Mouse (Mus musculus): Measurements from ENCODE around the gene Smap1.

The Smap1 gene

DNA sequence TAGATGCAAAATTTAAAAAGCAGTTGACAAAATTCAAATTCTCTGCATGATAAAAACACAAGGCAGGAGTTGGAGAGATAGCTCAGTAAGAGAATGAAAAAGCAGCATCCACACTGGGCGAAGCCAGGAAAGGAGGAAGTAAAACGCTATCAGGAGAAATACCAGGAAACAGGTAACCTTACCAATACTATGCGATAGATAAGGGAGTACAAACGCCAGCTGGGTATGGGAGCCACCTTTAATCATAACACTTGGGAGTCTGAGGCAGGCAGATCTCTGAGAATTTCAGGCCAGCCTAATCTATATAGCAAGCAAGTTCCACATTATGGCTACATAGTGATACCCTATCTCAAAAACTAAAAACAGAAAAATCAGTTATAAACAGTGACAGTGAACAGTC is 85.5 kb downstream of the Smap1 start:
- DNase-seq (ENCODE audit: low spot score in 2 of 2): no peak

DNA sequence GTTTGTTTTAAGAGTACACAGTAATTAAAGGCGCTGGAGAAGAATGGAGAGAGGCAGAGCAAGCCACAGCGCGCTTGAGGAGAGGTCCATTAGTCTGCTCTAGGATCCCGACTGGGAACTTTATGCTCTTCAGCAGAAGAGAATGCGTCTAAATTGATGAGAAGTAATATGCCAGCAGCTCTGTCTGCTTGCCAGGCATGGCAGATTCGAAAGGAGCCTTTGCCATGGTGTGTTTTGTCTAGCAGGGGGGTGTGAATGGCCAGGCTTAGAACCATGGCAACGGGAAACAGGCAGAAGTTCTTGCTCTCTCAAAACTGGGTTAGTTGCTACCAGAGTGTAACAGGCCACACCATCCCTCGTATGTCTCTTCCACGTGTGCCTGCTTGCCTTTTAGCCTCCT is 87.3 kb downstream of the Smap1 start:
- DNase-seq (ENCODE audit: low spot score in 2 of 2): no peak

DNA sequence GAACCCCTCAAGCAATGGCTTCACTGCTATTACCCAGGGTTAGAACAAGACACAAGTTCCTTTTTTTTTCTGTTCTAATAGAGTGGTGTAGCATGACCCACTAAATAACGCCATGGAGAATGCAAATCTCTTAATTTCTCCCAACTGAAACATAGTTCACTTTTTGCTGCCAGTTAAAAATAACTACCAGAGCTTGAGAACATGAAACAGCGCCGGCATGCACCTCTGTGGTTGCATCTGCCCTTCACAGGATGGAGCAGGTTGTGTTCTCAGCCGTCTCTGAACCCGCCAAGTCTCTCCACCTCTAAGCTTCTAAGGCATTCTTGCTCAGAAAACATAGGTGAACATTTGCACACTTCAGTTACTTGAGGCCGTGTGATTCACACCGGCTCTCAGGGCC is 87.9 kb downstream of the Smap1 start:
- no peak for DNase-seq (ENCODE audit: low spot score in 2 of 2)

DNA sequence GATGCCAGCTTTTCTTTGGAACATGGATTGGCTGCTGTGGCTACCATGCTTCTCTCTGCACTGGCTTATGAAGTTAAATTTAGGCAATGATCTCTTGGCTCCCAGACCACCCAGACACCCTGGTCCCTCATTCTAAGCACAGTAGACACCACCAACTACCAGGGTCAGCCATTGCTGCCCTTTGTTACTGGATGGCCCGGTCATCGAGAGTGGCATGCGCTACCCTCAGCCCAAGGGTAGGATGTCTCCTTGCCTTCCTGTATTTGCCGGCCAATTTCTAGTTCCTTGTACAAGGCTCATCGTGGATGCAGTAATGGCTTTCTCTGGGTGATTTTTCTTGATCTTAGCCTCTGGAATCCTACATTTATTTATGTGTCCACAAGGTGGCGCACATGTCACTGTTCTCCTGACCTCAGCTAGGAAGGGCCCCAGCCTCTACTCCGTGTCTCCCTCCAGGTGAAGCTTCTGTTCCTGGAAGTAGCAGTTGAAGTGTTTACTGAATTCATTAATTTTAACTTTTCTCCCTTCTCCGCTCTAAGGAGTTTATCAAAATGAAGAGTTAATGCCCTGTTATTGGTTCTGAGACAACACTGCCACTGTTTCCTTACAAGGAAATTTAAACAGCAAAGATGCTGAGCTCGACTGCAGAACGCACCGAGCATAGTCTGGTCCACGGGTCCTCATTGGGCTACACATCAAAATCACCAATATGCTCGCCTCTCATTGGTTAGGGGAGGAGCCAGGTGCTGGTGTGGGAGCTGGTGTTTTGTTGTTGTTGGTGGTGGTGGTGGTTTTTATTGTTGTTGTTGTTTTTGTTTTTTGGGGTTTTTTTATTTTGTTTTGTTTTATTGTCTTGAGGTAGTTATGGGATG is 95.0 kb downstream of the Smap1 start:
- DNase-seq (ENCODE audit: low spot score in 2 of 2): no peak

DNA sequence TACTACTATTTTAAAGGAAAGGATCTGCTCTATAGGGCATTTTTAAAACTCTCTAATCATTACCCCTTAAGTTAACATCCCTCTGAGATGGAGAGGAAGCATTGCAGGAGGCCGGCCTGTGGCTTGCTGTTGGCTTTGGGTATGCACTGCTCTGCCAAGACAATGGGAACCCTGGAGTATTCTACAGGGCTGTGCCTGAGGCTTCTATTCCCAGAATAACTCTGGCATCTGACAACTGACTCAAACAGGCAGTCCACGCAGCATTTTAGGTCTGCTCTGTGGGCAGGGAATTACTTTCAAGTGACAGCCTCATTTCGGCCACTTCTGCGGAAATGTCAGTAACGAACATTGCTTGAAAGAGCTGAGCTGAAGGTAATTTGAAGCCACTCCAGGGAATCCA is 100.5 kb downstream of the Smap1 start:
- no peak for DNase-seq (ENCODE audit: low spot score in 2 of 2)

DNA sequence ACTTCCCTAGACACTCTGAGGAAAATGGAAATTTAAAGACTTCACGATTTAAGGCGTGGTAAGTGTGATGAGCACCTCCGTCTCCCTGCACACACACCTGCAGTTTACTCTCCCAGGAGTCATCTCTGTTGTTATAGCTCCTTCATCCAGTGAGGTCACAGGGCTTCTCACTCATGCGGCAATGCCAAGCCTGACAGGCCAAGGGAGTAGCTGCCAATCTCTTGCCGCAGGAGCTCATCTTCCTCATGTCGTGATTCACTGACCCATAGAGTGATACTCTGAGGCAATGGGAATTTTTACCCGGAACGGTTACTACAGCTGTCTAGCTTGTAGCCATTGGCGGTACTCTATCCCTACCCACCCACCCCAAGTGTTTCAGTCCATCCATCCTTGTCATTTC is 123.8 kb downstream of the Smap1 start:
- DNase-seq (ENCODE audit: low spot score in 2 of 2): no peak
